Mouse (Mus musculus) left cerebral cortex, postnatal 25 days (tissue): ENCODE data around the gene Serpinb13. TPM values are rescaled to one million over a fixed set of nuclear protein-coding genes. Genes with fewer than 3 reads are reported as not detected.
A peak's percentile ranks its signal among the peaks of the same experiment; 100 is the strongest.
"Not testable (repeated sequence)": the region's sequence is repeated elsewhere in the genome, so short reads cannot be mapped to it uniquely, and the experiment has no call there.

ENCODE experiments used
- DNase-seq, 2 experiments: peaks; one replicate each; pipeline ENCODE4 v3.0.0; 2022; ENCODE audit warnings: low spot score in 2 of 2, mixed read lengths in 1 of 2
- intact Hi-C: fragments of 180-260 bp; cut with DNase I; formaldehyde crosslinking; loops from one replicate; pipeline ENCODE4 v1.15.1; 2025
- total RNA-seq, 2 experiments: library from RNA; stranded (reverse); gene quantifications; 2 replicates each; pipeline ENCODE4 v1.2.3; 2021

The Serpinb13 gene
- total RNA-seq: not detected

- intact Hi-C loops: no loop called here
- DNase-seq: no peak
These were observed at the start of gene Serpinb13 for GRCm38 (mm10) chr1:106980684-106981083. Gene Serpinb13, plus strand, starts transcription at chr1:106980984.

- intact Hi-C loops: no loop called here
- DNase-seq: peak in 1 of 2 experiments; percentile 1
These were observed 48.8 kb upstream of the Serpinb13 start for GRCm38 (mm10) chr1:106931954-106932353.

GRCm38 (mm10) chr1:106933658-106934057, 47.1 kb upstream of the Serpinb13 start:
- no peak for DNase-seq
- intact Hi-C loops: no loop called here

- intact Hi-C loops: no loop called here
- DNase-seq: no peak
These were observed 46.5 kb upstream of the Serpinb13 start, which contains the start of gene Serpinb12 for GRCm38 (mm10) chr1:106934265-106934664. Gene Serpinb12, plus strand, starts transcription at chr1:106934449.

GRCm38 (mm10) chr1:106947217-106947616, 33.6 kb upstream of the Serpinb13 start:
- intact Hi-C loops: no loop called here
- DNase-seq: no peak

GRCm38 (mm10) chr1:106959981-106960380, 20.8 kb upstream of the Serpinb13 start:
- intact Hi-C loops: no loop called here
- no peak for DNase-seq

GRCm38 (mm10) chr1:106961023-106961422, 19.8 kb upstream of the Serpinb13 start:
- DNase-seq: no peak
- intact Hi-C loops: no loop called here

- DNase-seq: no peak
- intact Hi-C loops: no loop called here
These were observed 2.3 kb downstream of the Serpinb13 start for GRCm38 (mm10) chr1:106983092-106983491.

- intact Hi-C loops: no loop called here
- DNase-seq: no peak
These were observed 3.1 kb downstream of the Serpinb13 start for GRCm38 (mm10) chr1:106983865-106984264.

GRCm38 (mm10) chr1:107000424-107000823, 19.6 kb downstream of the Serpinb13 start:
- no peak for DNase-seq
- intact Hi-C loops: no loop called here

GRCm38 (mm10) chr1:107001754-107002153, 21.0 kb downstream of the Serpinb13 start:
- intact Hi-C loops: no loop called here

GRCm38 (mm10) chr1:107006316-107006715, 25.5 kb downstream of the Serpinb13 start:
- intact Hi-C loops: no loop called here
- DNase-seq: no peak

More at GRCm38 (mm10) chr1:107001754-107002153, 21.0 kb downstream of the Serpinb13 start:
- no peak for DNase-seq

- intact Hi-C loops: loop anchor here (2.0 kb wide), 1 partner anchor 466 kb away; no protein-coding TSS in a partner anchor
- peak; percentile 27 to 42 for DNase-seq
These were observed 33.7 kb downstream of the Serpinb13 start for GRCm38 (mm10) chr1:107014530-107014929.

GRCm38 (mm10) chr1:107015210-107015609, 34.4 kb downstream of the Serpinb13 start:
- intact Hi-C loops: loop anchor here (2.0 kb wide), 1 partner anchor 466 kb away; no protein-coding TSS in a partner anchor
- DNase-seq: no peak

GRCm38 (mm10) chr1:107025886-107026285, 45.1 kb downstream of the Serpinb13 start:
- no peak for DNase-seq
- intact Hi-C loops: no loop called here

- intact Hi-C loops: not testable (repeated sequence)
- DNase-seq: peak; percentile 12 to 86
These were observed 53.5 kb downstream of the Serpinb13 start for GRCm38 (mm10) chr1:107034236-107034635.

Other genes starting within 250 kb of the Serpinb13 start
- 10 to 100 TPM; 24.4 to 25.9 TPM for gene Kdsr, start 221.3 kb upstream of the Serpinb13 start, total RNA-seq
- gene Vps4b, start 184.3 kb upstream of the Serpinb13 start, total RNA-seq: 10 to 100 TPM; 51.5 to 56.4 TPM
- under 1 TPM in 1 of 2 experiments, not detected in 1; 0.23 TPM for gene Serpinb5, start 119.8 kb upstream of the Serpinb13 start, total RNA-seq
- gene Serpinb12, start 46.5 kb upstream of the Serpinb13 start, total RNA-seq: not detected
- not detected for gene Serpinb3a, start 71.3 kb downstream of the Serpinb13 start, total RNA-seq
- gene Serpinb3d, start 102.5 kb downstream of the Serpinb13 start, total RNA-seq: not detected